Mouse (Mus musculus) embryonic stem cell, embryonic (primary cell): ENCODE measurements at regions not wholly inside any gene's neighbourhood (a gene's known extent, or its start where the extent isn't known, plus 50 kb on each side); places are given as distances from the start of the nearest gene placed in this dataset.

Experiments
- CTCF ChIA-PET, 4 experiments: fragments of 300-600 bp in 2 of 4; fragments of 350-600 bp in 2 of 4; sonication (Branson Sonifier 250); formaldehyde crosslinking; loops; one replicate each; lab custom pipeline; 2022; ENCODE audit warnings: inconsistent platforms in 2 of 4; lab: Charles Lee
- POLR2A ChIA-PET, 4 experiments: fragments of 300-600 bp in 2 of 4; fragments of 350-600 bp in 2 of 4; sonication (Branson Sonifier 250); formaldehyde crosslinking; loops; one replicate each; lab custom pipeline; 2022; ENCODE audit warnings: antibody characterized with exemption in 4 of 4, inconsistent platforms in 1 of 4; lab: Charles Lee

GRCm38 (mm10) chr17:44404923-44405322 lies 216.5 kb downstream of the Clic5 start:
- ChIA-PET CTCF (no interaction called here), POLR2A (no interaction called here)

GRCm38 (mm10) chr17:44410961-44411360 lies 222.6 kb downstream of the Clic5 start:
- CTCF ChIA-PET = interaction anchor here in 1 of 4 experiments (0.9 kb wide), 1 partner anchor 45 kb away, joined by 3 read pairs; no protein-coding TSS in a partner anchor
- POLR2A ChIA-PET = interaction anchor here in 1 of 4 experiments (0.6 kb wide), 1 partner anchor 11 kb away, joined by 3 read pairs; no protein-coding TSS in a partner anchor

GRCm38 (mm10) chr17:44418676-44419404 lies 230.5 kb downstream of the Clic5 start:
- ChIA-PET CTCF (no interaction called here), POLR2A (no interaction called here)

- ChIA-PET CTCF (no interaction called here), POLR2A (no interaction called here)
These were observed 231.0 kb downstream of the Clic5 start for GRCm38 (mm10) chr17:44419405-44419729.

GRCm38 (mm10) chr17:44420098-44421070 lies 232.0 kb downstream of the Clic5 start:
- POLR2A ChIA-PET = no interaction called here
- CTCF ChIA-PET = no interaction called here

GRCm38 (mm10) chr17:44422161-44422560 lies 233.8 kb downstream of the Clic5 start:
- POLR2A ChIA-PET = interaction anchor here in 1 of 4 experiments (0.6 kb wide), 1 partner anchor 11 kb away, joined by 3 read pairs; no protein-coding TSS in a partner anchor
- CTCF ChIA-PET = interaction anchor here in 1 of 4 experiments (0.6 kb wide), 1 partner anchor 77 kb away, joined by 4 read pairs; no protein-coding TSS in a partner anchor

- POLR2A ChIA-PET = no interaction called here
These were observed 234.5 kb downstream of the Clic5 start for GRCm38 (mm10) chr17:44422865-44423264.

GRCm38 (mm10) chr17:44423471-44423985 lies 235.1 kb downstream of the Clic5 start:
- CTCF ChIA-PET = no interaction called here
- POLR2A ChIA-PET = interaction anchor here in 1 of 4 experiments (0.6 kb wide), 1 partner anchor 588 kb away, joined by 3 read pairs; no protein-coding TSS in a partner anchor

More at GRCm38 (mm10) chr17:44422865-44423264, 234.5 kb downstream of the Clic5 start:
- CTCF ChIA-PET = no interaction called here

GRCm38 (mm10) chr17:44432524-44433295 lies 244.3 kb downstream of the Clic5 start:
- CTCF ChIA-PET = interaction anchor here in 1 of 4 experiments (0.7 kb wide), 1 partner anchor 1431 kb away, joined by 7 read pairs; no protein-coding TSS in a partner anchor

GRCm38 (mm10) chr17:44433296-44433653 lies 244.9 kb downstream of the Clic5 start:
- ChIA-PET CTCF (no interaction called here), POLR2A (interaction anchor here in 1 of 4 experiments (1.0 kb wide), 1 partner anchor 186 kb away, joined by 12 read pairs; no protein-coding TSS in a partner anchor)

More at GRCm38 (mm10) chr17:44432524-44433295, 244.3 kb downstream of the Clic5 start:
- POLR2A ChIA-PET = interaction anchor here in 1 of 4 experiments (1.0 kb wide), 1 partner anchor 186 kb away, joined by 12 read pairs; no protein-coding TSS in a partner anchor

- CTCF ChIA-PET = no interaction called here
- POLR2A ChIA-PET = no interaction called here
These were observed 248.2 kb downstream of the Clic5 start for GRCm38 (mm10) chr17:44436536-44437043.

GRCm38 (mm10) chr17:44438526-44438925 lies 250.1 kb downstream of the Clic5 start:
- POLR2A ChIA-PET = no interaction called here
- CTCF ChIA-PET = no interaction called here

- ChIA-PET POLR2A (interaction anchor here in 1 of 4 experiments (1.5 kb wide), 1 partner anchor 30 kb away, joined by 4 read pairs; no protein-coding TSS in a partner anchor), CTCF (interaction anchor here in 1 of 4 experiments (0.7 kb wide), 1 partner anchor 23 kb away, joined by 3 read pairs; no protein-coding TSS in a partner anchor)
These were observed 255.1 kb downstream of the Clic5 start for GRCm38 (mm10) chr17:44443460-44443859.

GRCm38 (mm10) chr17:44445361-44445760 lies 257.0 kb downstream of the Clic5 start:
- ChIA-PET POLR2A (no interaction called here), CTCF (no interaction called here)
